Mouse (Mus musculus) bone marrow, adult 2 months (tissue): Measurements from ENCODE around the gene Suz12. TPM values are rescaled to one million over a fixed set of nuclear protein-coding genes. Genes with fewer than 3 reads are reported as not detected.
"Not testable (repeated sequence)": the region's sequence is repeated elsewhere in the genome, so short reads cannot be mapped to it uniquely, and the experiment has no call there.

Experiments used
- H3K27ac ChIP-seq: fragments of 200-500 bp; 2 replicates; pipeline ENCODE4 v1.5.1; 2012; ENCODE audit warnings: low read depth, mild to moderate bottlenecking, control low read depth, inconsistent platforms, low read length; ENCODE audit not compliant: control insufficient read depth, poor library complexity, insufficient read depth
- H3K4me1 ChIP-seq: fragments of 200-500 bp; 2 replicates; pipeline ENCODE4 v1.6.1; 2011; ENCODE audit warnings: low read length; ENCODE audit not compliant: control insufficient read depth, insufficient read depth
- H3K4me3 ChIP-seq: fragments of 200-500 bp; replicated peaks from 2 replicates; pipeline ENCODE3; 2011; ENCODE audit warnings: mild to moderate bottlenecking, low read depth, low read length, control low read depth; ENCODE audit not compliant: control insufficient read depth
- CTCF ChIP-seq: fragments of 200-500 bp; IDR thresholded peaks from 2 replicates; pipeline ENCODE4 v1.5.1; 2011; ENCODE audit warnings: low read length, control low read depth; ENCODE audit not compliant: control insufficient read depth, insufficient read depth
- POLR2A ChIP-seq: fragments of 200-500 bp; IDR thresholded peaks from 2 replicates; pipeline ENCODE4 v1.6.1; 2011; ENCODE audit warnings: low read depth, mild to moderate bottlenecking, control low read depth, low read length, borderline replicate concordance; ENCODE audit not compliant: control insufficient read depth
- WGBS: fragments of 180-500 bp; shearing (Covaris S2); methylation state at CpG from one replicate; pipeline ENCODE4 v1.1.7; 2018; 5-methylcytosine and 5-hydroxymethylcytosine counted together
- polyA plus RNA-seq: library from polyadenylated mRNA; stranded (reverse); fragments of >200 nt; gene quantifications from 2 replicates; pipeline ENCODE4 v1.2.4, GENCODE M21; 2011; ENCODE audit warnings: low replicate concordance; ENCODE audit not compliant: missing spikeins, insufficient read depth, insufficient read length

Suz12 gene
- polyA plus RNA-seq, 1 experiment = 39.0 TPM

- no peak for TF ChIP-seq CTCF
- TF ChIP-seq POLR2A = no peak
- 83% methylated on average over 4 of the region's 4 CpGs for WGBS
- H3K27ac ChIP-seq = no peak overlapping the region
- H3K4me1 ChIP-seq = no peaks in the 10 kb centered on the region
- no peak overlapping the region for H3K4me3 ChIP-seq
Measured at GRCm38 (mm10) chr11:80054659-80055058, 61.8 kb downstream of the Suz12 start.

- no peaks in the 10 kb centered on the region for H3K4me1 ChIP-seq
- WGBS = 93% methylated on average over 9 of the region's 9 CpGs
- no peak overlapping the region for H3K4me3 ChIP-seq
- TF ChIP-seq CTCF = no peak
- TF ChIP-seq POLR2A = no peak
- no peak overlapping the region for H3K27ac ChIP-seq
Measured at GRCm38 (mm10) chr11:80056141-80056540, 63.2 kb downstream of the Suz12 start.

GRCm38 (mm10) chr11:80062159-80062558 is 69.3 kb downstream of the Suz12 start:
- no peak overlapping the region for H3K4me3 ChIP-seq
- H3K4me1 ChIP-seq = no peaks in the 10 kb centered on the region
- WGBS = 64% methylated on average over 4 of the region's 4 CpGs
- no peak overlapping the region for H3K27ac ChIP-seq
- TF ChIP-seq CTCF (no peak), POLR2A (no peak)

GRCm38 (mm10) chr11:80066373-80066772 is 73.5 kb downstream of the Suz12 start:
- H3K27ac ChIP-seq, H3K4me1 ChIP-seq, H3K4me3 ChIP-seq: not testable (repeated sequence)
- WGBS = 80% methylated on average over 4 of the region's 4 CpGs

- TF ChIP-seq POLR2A (no peak), CTCF (no peak)
- Histone ChIP-seq H3K4me3 (no peak overlapping the region), H3K27ac (peak overlapping the region; percentile 75), H3K4me1 (peaks cover 5% of the 10 kb centered on the region)
- 16% methylated on average over 5 of the region's 5 CpGs for WGBS
Measured at GRCm38 (mm10) chr11:80067558-80067957, 74.7 kb downstream of the Suz12 start.

GRCm38 (mm10) chr11:80069815-80070214 is 76.9 kb downstream of the Suz12 start:
- TF ChIP-seq POLR2A (no peak), CTCF (no peak)
- H3K27ac ChIP-seq = no peak overlapping the region
- 62% methylated on average over 3 of the region's 3 CpGs for WGBS

GRCm38 (mm10) chr11:80071039-80071438 is 78.1 kb downstream of the Suz12 start:
- peak overlapping the region; percentile 12; the same call in 1 of the 2 replicates for H3K27ac ChIP-seq
- no peak overlapping the region for H3K4me3 ChIP-seq
- WGBS = 64% methylated on average over 2 of the region's 2 CpGs
- H3K4me1 ChIP-seq = peaks cover 8% of the 10 kb centered on the region
- no peak for TF ChIP-seq POLR2A
- TF ChIP-seq CTCF = no peak

More at GRCm38 (mm10) chr11:80069815-80070214, 76.9 kb downstream of the Suz12 start:
- Histone ChIP-seq H3K4me3 (no peak overlapping the region), H3K4me1 (peaks cover 8% of the 10 kb centered on the region)

GRCm38 (mm10) chr11:80072365-80072764 is 79.5 kb downstream of the Suz12 start:
- 4% methylated on average over 3 of the region's 3 CpGs for WGBS
- Histone ChIP-seq H3K4me3 (no peak overlapping the region), H3K4me1 (peaks cover 8% of the 10 kb centered on the region), H3K27ac (peak overlapping the region; percentile 93)
- TF ChIP-seq CTCF = no peak
- no peak for TF ChIP-seq POLR2A

GRCm38 (mm10) chr11:80075608-80076277 is 82.8 kb downstream of the Suz12 start:
- WGBS = 14% methylated on average over 5 of the region's 5 CpGs
- Histone ChIP-seq H3K4me1 (peaks cover 5% of the 10 kb centered on the region; the same call in 1 of the 2 replicates), H3K4me3 (no peak overlapping the region), H3K27ac (peak overlapping the region; percentile 85)
- TF ChIP-seq POLR2A (no peak), CTCF (no peak)
